Mouse (Mus musculus) heart, adult 9 months (tissue): ENCODE data around the gene Ap1g2.

ENCODE experiments used
- DNase-seq, 2 experiments: peaks; one replicate each; pipeline ENCODE4 v3.0.0; 2022; ENCODE audit warnings: low spot score in 2 of 2

Ap1g2 gene

GRCm38 (mm10) chr14:55059931-55060330 is 46.5 kb downstream of the Ap1g2 start:
- DNase-seq: no peak

GRCm38 (mm10) chr14:55059009-55059408 is 47.4 kb downstream of the Ap1g2 start:
- no peak for DNase-seq

GRCm38 (mm10) chr14:55055167-55055834 is 51.1 kb downstream of the Ap1g2 start:
- peak in 1 of 2 experiments; percentile 35 for DNase-seq

- no peak for DNase-seq
Measured at GRCm38 (mm10) chr14:55054191-55054749, 52.1 kb downstream of the Ap1g2 start.

- no peak for DNase-seq
Measured at GRCm38 (mm10) chr14:55053708-55054190, 52.6 kb downstream of the Ap1g2 start.

GRCm38 (mm10) chr14:55053050-55053449 is 53.3 kb downstream of the Ap1g2 start:
- no peak for DNase-seq

- DNase-seq: no peak
Measured at GRCm38 (mm10) chr14:55052496-55052895, 53.9 kb downstream of the Ap1g2 start.
